Mouse (Mus musculus) left cerebral cortex, postnatal 4 days (tissue): ENCODE measurements around the gene Pink1. TPM values are rescaled to one million over a fixed set of nuclear protein-coding genes. Genes with fewer than 3 reads are reported as not detected.
A peak's percentile ranks its signal among the peaks of the same experiment; 100 is the strongest.

Experiments used
- DNase-seq: peaks from one replicate; pipeline ENCODE4 v3.0.0-alpha.2; 2022
- intact Hi-C: fragments of 180-260 bp; cut with DNase I; formaldehyde crosslinking; loops from one replicate; pipeline ENCODE4 v1.15.1; 2025
- total RNA-seq, 2 experiments: library from RNA; stranded (reverse); gene quantifications; 2 replicates each; pipeline ENCODE4 v1.2.3; 2021

The Pink1 gene
- total RNA-seq, 2 experiments from 2014 or later = 120 to 126 TPM

- DNase-seq = no peak
- intact Hi-C loops = loop anchor here (10.0 kb wide), 1 partner anchor 351 kb away; no protein-coding TSS in a partner anchor
Observed at GRCm38 (mm10) chr4:138315781-138316180, 10.3 kb downstream of the Pink1 start.

DNA sequence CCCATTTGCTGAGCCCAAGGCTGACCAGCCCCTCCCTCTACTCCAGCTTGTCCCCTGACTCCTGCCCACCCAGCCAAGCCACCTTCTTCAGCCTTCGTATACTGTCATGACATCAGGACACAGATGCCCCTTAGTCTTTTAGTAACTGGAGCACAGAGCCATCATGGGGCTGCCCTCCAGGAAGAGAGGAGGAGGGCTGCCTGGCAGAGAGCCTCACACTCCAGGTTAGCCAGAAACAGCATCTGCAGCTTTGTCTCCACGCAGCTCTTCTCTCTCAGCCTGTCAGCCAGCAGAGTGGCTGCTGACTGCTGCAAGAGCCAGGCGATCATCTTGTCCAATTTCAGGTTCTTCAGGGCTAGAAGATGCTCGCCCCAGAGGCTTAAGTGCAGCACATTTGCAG is 12.3 kb downstream of the Pink1 start:
- no peak for DNase-seq
- intact Hi-C loops = loop anchor here (10.0 kb wide), 1 partner anchor 349 kb away; no protein-coding TSS in a partner anchor

GRCm38 (mm10) chr4:138313021-138313420 is 13.1 kb downstream of the Pink1 start:
- no peak for DNase-seq
- intact Hi-C loops = loop anchor here (10.0 kb wide), 1 partner anchor 348 kb away; no protein-coding TSS in a partner anchor

DNA sequence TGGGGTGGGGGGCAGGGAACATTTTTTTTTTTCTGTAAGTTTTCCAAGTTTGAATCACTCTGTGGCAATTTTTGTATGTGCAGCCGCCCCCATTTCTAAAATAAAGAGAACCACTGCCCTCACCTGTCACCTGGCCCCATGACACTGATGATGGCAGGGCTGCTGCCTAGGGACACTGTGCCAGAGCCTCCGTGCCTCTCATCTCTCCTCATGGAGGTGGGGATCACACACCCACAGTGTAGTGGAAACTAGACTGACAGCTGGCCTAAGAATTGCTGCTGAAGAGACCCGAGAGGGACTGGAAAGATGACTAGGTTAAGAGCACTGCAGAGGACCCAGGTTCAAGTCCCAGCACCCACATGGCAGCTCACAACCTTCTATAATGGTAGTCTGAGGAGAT is 14.0 kb downstream of the Pink1 start:
- intact Hi-C loops = loop anchor here (10.0 kb wide), 1 partner anchor 347 kb away; no protein-coding TSS in a partner anchor
- no peak for DNase-seq

GRCm38 (mm10) chr4:138311595-138311994 is 14.5 kb downstream of the Pink1 start:
- intact Hi-C loops = loop anchor here (10.0 kb wide), 1 partner anchor 347 kb away; no protein-coding TSS in a partner anchor
- no peak for DNase-seq

DNA sequence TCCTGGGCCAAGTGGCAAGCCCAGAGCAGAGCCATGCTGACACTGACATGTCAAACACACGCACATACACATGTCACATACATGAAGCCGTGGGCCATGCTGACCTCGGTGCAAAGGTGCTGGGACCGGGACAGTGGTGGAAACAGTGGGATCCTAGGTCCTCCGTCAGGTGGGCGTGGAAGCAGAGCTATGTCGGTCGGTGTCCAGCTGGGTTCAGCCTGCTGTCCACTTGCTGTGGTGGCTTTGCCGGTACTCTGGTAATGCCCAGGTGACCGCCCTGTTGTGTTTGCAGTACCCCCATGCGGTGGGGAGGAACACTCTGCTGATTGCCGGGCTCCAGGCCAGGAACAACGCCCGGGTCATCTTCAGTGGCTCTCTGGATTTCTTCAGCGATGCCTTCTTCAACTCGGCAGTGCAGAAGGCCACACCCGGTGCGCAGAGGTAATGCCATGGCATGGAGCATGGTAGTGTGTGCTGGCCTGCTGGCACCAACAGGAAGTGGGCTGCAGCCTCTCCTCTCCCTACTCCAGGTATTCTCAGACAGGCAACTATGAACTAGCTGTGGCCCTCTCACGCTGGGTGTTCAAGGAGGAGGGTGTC is 15.7 kb downstream of the Pink1 start:
- intact Hi-C loops = loop anchor here (10.0 kb wide), 1 partner anchor 346 kb away; no protein-coding TSS in a partner anchor
- DNase-seq = no peak

GRCm38 (mm10) chr4:138307739-138308138 is 18.4 kb downstream of the Pink1 start:
- intact Hi-C loops = no loop called here
- DNase-seq = no peak

- DNase-seq = no peak
- intact Hi-C loops = no loop called here
Observed at GRCm38 (mm10) chr4:138307025-138307424, 19.1 kb downstream of the Pink1 start.

DNA sequence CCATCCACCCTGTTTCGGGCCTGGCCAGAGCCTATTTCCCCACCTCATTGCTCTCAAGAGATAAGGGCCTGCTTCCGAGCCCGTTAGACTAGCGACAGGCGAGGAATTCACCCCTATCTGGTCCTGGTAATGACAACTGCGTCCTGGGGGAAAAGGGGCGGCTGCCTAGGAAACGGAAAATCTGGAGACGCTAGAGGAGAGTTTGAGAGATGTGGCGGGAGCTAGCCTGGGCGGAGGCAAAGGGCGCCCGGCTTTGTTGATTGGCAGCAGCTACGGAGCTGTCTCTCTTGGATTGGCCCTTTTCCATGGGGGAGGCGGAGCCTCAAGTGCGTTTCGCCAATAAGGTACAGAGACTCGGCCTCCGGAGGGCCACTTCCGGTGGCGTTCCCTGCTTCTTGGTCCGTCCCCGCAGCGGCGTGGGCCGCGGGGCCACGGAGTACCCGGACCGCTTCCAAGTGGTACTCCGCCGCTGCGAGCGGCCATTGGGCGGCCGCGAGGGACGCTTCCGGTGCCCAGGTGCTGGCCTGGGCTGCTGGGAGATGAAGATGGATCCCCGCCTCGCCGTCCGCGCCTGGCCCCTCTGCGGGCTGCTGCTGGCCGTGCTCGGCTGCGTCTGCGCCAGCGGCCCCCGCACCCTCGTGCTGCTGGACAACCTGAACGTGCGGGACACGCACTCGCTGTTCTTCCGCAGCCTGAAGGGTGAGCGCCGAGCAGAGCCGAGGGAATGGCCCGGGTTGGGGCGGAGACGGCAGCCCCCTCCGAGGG is 21.6 kb downstream of the Pink1 start, which contains the start of gene Ddost:
Gene Ddost (plus strand): TSS at position 391 of the 765 bp plus-strand sequence.
- intact Hi-C loops = no loop called here
- DNase-seq = peak; percentile 99

- intact Hi-C loops = no loop called here
- DNase-seq = no peak
Observed at GRCm38 (mm10) chr4:138303742-138304141, 22.4 kb downstream of the Pink1 start.

DNA sequence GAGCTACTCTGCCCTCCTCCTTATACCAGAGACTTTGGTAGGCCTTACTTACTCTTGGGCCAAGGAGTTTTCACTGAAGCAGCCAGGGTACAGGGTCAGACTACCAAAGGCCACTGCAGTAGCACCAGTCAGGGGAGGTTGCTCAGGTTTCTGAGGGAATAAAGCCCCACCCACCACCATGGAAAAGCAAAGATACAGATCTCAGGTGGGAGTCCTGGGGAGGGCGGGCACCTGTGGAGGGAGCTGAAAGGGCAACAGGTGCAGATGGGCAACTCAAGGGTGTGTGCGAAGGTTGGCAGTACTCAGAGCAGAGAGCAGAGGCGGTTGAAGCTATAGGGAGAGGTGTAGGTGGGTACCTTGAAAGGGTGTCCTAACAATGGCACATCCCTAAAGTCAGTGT is 23.1 kb downstream of the Pink1 start:
- intact Hi-C loops = no loop called here
- no peak for DNase-seq

- intact Hi-C loops = no loop called here
- no peak for DNase-seq
Observed at GRCm38 (mm10) chr4:138301271-138301780, 24.8 kb downstream of the Pink1 start.

DNA sequence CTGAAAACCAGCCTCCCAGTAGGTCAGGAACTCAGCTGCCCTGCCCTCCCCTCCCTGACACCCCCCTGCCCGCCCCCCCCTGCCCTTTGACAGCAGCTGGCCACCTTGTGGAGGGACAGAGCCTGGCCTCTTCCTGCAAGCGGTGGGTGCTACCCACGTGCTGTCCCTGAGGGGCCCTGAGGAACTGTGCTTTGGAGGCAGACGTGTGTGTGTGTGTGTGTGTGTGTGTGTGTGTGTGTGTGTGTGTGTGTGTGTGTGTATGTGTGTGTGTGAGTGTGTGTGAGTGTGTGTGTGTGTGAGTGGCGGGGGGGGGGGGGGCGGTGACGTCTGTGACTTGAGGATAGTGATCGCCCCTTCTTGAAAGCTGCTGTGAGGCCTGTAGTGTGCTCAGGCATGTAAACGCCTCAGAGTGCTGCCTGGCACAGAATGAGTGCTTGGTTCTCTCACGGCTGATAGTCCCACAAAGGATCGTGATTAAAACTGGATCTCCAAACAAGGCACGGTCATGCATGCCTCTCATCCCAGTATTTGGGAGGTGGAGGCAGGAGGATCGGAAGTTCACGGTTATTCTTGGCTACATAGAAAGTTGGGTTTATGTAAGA is 32.1 kb downstream of the Pink1 start:
- DNase-seq = no peak
- intact Hi-C loops = no loop called here

DNA sequence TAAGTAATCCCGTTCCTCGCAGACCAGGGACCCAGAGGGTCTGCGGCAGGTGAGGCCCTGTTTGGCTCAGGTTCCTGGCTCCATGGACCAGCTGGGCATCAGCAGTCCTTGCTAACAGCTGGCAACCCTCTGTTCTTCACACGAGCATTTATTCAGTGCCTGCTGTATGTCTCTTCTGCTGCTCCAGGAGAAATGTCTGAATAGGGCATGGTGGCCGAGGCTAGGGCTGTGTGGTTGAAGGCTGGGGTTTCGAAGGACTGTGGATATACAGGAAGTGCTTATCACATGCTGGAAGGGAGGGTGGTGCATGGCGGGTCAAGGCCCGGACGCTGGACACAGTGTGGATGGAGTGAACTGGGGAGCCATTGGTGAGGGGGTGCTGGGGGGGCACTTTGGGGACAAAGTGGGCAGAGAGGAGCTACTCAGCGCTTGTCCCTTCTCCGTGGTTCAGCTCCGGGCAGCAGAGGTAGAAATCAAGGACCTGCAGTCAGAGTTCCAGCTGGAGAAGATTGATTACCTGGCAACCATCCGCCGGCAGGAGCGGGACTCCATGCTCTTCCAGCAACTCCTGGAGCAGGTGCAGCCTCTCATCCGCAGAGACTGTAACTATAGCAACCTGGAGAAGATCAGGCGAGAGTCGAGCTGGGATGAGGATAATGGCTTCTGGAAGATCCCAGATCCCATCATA is 32.7 kb downstream of the Pink1 start:
- intact Hi-C loops = no loop called here
- no peak for DNase-seq

GRCm38 (mm10) chr4:138292028-138292427 is 34.1 kb downstream of the Pink1 start:
- no peak for DNase-seq
- intact Hi-C loops = no loop called here

- DNase-seq = no peak
- intact Hi-C loops = no loop called here
Observed at GRCm38 (mm10) chr4:138288691-138289090, 37.4 kb downstream of the Pink1 start.

GRCm38 (mm10) chr4:138286411-138286810 is 39.7 kb downstream of the Pink1 start:
- no peak for DNase-seq

DNA sequence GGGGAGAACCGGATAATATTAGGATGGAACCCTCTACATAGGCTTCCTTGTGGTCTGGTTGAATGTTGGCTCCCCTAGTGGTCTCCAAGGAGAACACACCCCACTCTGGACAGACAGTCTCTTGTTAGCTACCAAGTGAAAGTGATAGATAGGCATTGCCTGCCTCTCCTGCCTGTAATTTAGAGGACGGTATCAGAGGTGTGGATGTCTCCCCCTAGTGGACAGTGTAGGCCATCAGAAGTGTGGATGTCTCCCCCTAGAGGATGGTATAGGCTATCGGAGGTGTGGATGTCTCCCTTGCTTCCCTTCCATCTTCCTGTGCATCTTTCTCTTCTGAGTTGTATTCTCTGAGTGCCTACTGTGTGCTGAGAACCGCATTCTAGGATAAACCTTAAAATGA is 43.3 kb downstream of the Pink1 start:
- DNase-seq = peak; percentile 72
- intact Hi-C loops = no loop called here

More at GRCm38 (mm10) chr4:138286411-138286810, 39.7 kb downstream of the Pink1 start:
- intact Hi-C loops = no loop called here

DNA sequence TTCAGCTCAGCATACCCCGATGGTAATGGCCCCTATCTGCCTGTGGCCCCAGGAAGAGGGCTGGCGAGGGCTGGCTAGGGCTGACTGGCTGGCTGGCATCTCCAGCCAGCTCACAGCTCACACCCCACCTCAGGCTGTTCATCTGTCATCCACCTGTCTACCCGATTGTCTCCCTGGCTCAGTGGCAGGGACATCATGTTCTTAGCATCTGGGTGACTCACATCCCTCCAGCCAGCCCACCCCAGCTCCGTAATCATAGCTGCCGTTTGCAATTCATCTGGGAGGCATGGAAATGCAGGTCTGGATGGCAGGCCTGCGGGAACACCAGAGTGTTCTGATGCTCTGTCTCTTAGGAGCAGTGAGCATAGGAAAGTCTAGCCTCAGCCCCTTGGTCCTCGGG is 47.8 kb downstream of the Pink1 start:
- no peak for DNase-seq
- intact Hi-C loops = no loop called here
